Mouse (Mus musculus) MEL (cell line): ENCODE results near the gene Abcg2. TPM values are rescaled to one million over a fixed set of nuclear protein-coding genes. Genes with fewer than 3 reads are reported as not detected.

ENCODE experiments used
- DNase-seq: peaks from one replicate; pipeline ENCODE4 v3.0.0; 2011; ENCODE audit warnings: low read depth, low spot score
- H3K27ac ChIP-seq: 2 replicates; pipeline ENCODE4 v1.5.1; 2012; ENCODE audit warnings: low read depth, mild to moderate bottlenecking, control low read depth, low read length, moderate library complexity; ENCODE audit not compliant: control insufficient read depth
- H3K27me3 ChIP-seq, 2 experiments: fragments of 150-350 bp in 1 of 2; sonication (generic) in 1 of 2; 2 replicates each; pipeline ENCODE4 v1.6.1; 2012; ENCODE audit warnings: low read length in 2 of 2, mild to moderate bottlenecking in 2 of 2, improper control_type of control experiment in 1 of 2, moderate library complexity in 1 of 2; ENCODE audit not compliant: insufficient read depth in 2 of 2, control insufficient read depth in 1 of 2
- H3K36me3 ChIP-seq, 2 experiments: 2 replicates each; pipeline ENCODE4 v1.6.1; 2012 to 2014; ENCODE audit warnings: low read length in 2 of 2, improper control_type of control experiment in 1 of 2, inconsistent platforms in 1 of 2, mild to moderate bottlenecking in 1 of 2; ENCODE audit not compliant: insufficient read depth in 2 of 2, control insufficient read depth in 1 of 2
- H3K4me1 ChIP-seq, 2 experiments: fragments of 150-350 bp in 1 of 2; sonication (generic) in 1 of 2; 2 replicates each; pipeline ENCODE4 v1.6.1; 2012; ENCODE audit warnings: low read length in 2 of 2, improper control_type of control experiment in 1 of 2, mild to moderate bottlenecking in 1 of 2; ENCODE audit not compliant: insufficient read depth in 2 of 2, control insufficient read depth in 1 of 2
- H3K4me3 ChIP-seq, 2 experiments: fragments of 150-350 bp in 1 of 2; sonication (generic) in 1 of 2; 2 replicates each; pipeline ENCODE4 v1.5.1; 2012; ENCODE audit warnings: low read depth in 2 of 2, low read length in 2 of 2, mild to moderate bottlenecking in 2 of 2, moderate library complexity in 2 of 2, control low read depth in 1 of 2, improper control_type of control experiment in 1 of 2; ENCODE audit not compliant: control insufficient read depth in 1 of 2, insufficient read depth in 1 of 2
- H3K79me2 ChIP-seq: 2 replicates; pipeline ENCODE4 v1.6.1; 2012; ENCODE audit warnings: mild to moderate bottlenecking, low read length, moderate library complexity; ENCODE audit not compliant: control insufficient read depth, poor library complexity, insufficient read depth
- H3K9ac ChIP-seq: 2 replicates; pipeline ENCODE4 v1.6.1; 2012; ENCODE audit warnings: low read depth, mild to moderate bottlenecking, control low read depth, low read length, moderate library complexity; ENCODE audit not compliant: control insufficient read depth, poor library complexity, severe bottlenecking
- H3K9me3 ChIP-seq: fragments of 150-350 bp; sonication (generic); replicated peaks from 2 replicates; pipeline ENCODE4 v1.6.1; 2012; ENCODE audit warnings: mild to moderate bottlenecking, low read length, improper control_type of control experiment, moderate library complexity; ENCODE audit not compliant: insufficient read depth
- BHLHE40 ChIP-seq: IDR thresholded peaks from 2 replicates; pipeline ENCODE4 v1.6.1; 2012; ENCODE audit warnings: low read depth, mild to moderate bottlenecking, inconsistent platforms, low read length, improper control_type of control experiment, borderline replicate concordance
- CHD2 ChIP-seq: IDR thresholded peaks from 2 replicates; pipeline ENCODE4 v1.6.1; 2011; ENCODE audit warnings: low read length, improper control_type of control experiment
- CTCF ChIP-seq, 3 experiments: IDR thresholded peaks in 2 of 3; conservative IDR thresholded peaks in 1 of 3; 2 replicates each; pipeline ENCODE4 v1.5.1; 2011 to 2012; ENCODE audit warnings: low read length in 3 of 3, low read depth in 2 of 3, mild to moderate bottlenecking in 2 of 3, improper control_type of control experiment in 1 of 3, inconsistent platforms in 1 of 3, mixed read lengths in 1 of 3, moderate library complexity in 1 of 3; ENCODE audit not compliant: control insufficient read depth in 1 of 3, insufficient read depth in 1 of 3, poor library complexity in 1 of 3, severe bottlenecking in 1 of 3
- E2F4 ChIP-seq: IDR thresholded peaks from 2 replicates; pipeline ENCODE4 v1.6.1; 2011; ENCODE audit warnings: low read depth, low read length, improper control_type of control experiment, borderline replicate concordance
- ELF1 ChIP-seq: IDR thresholded peaks from 2 replicates; pipeline ENCODE4 v1.6.1; 2014; ENCODE audit warnings: low read depth, mild to moderate bottlenecking, inconsistent platforms, low read length, improper control_type of control experiment, moderate library complexity
- EP300 ChIP-seq, 2 experiments: IDR thresholded peaks; 2 replicates each; pipeline ENCODE4 v1.6.1; 2011; ENCODE audit warnings: improper control_type of control experiment in 2 of 2, low read length in 2 of 2, low read depth in 1 of 2, mild to moderate bottlenecking in 1 of 2
- GABPA ChIP-seq: IDR thresholded peaks from 2 replicates; pipeline ENCODE4 v1.6.1; 2012; ENCODE audit warnings: low read depth, mild to moderate bottlenecking, inconsistent platforms, low read length, improper control_type of control experiment, moderate library complexity
- GATA1 ChIP-seq: IDR thresholded peaks from 2 replicates; pipeline ENCODE4 v1.6.1; 2011; ENCODE audit warnings: low read depth, low read length, improper control_type of control experiment
- HCFC1 ChIP-seq: IDR thresholded peaks from 2 replicates; pipeline ENCODE4 v1.6.1; 2012; ENCODE audit warnings: low read depth, mild to moderate bottlenecking, inconsistent platforms, low read length, improper control_type of control experiment, moderate library complexity
- JUND ChIP-seq: IDR thresholded peaks from 2 replicates; pipeline ENCODE4 v1.6.1; 2011; ENCODE audit warnings: low read depth, mild to moderate bottlenecking, improper control_type of control experiment, low read length
- MAFK ChIP-seq: IDR thresholded peaks from 2 replicates; pipeline ENCODE4 v1.6.1; 2011; ENCODE audit warnings: low read depth, mild to moderate bottlenecking, low read length, improper control_type of control experiment, borderline replicate concordance
- MAZ ChIP-seq: IDR thresholded peaks from 2 replicates; pipeline ENCODE4 v1.6.1; 2012; ENCODE audit warnings: low read depth, mild to moderate bottlenecking, inconsistent platforms, low read length, improper control_type of control experiment
- MEF2A ChIP-seq: IDR thresholded peaks from 2 replicates; pipeline ENCODE4 v1.6.1; 2014; ENCODE audit warnings: low read depth, mild to moderate bottlenecking, inconsistent platforms, low read length, improper control_type of control experiment; ENCODE audit not compliant: poor library complexity, insufficient replicate concordance, severe bottlenecking; ENCODE audit errors: extremely low read depth
- MXI1 ChIP-seq: IDR thresholded peaks from 2 replicates; pipeline ENCODE4 v1.6.1; 2011; ENCODE audit warnings: mild to moderate bottlenecking, low read depth, low read length, improper control_type of control experiment
- MYB ChIP-seq: IDR thresholded peaks from 2 replicates; pipeline ENCODE4 v1.6.1; 2011; ENCODE audit warnings: mild to moderate bottlenecking, low read depth, low read length, improper control_type of control experiment
- MYC ChIP-seq: IDR thresholded peaks from 2 replicates; pipeline ENCODE4 v1.6.1; 2011; ENCODE audit warnings: low read depth, mild to moderate bottlenecking, low read length, improper control_type of control experiment, moderate library complexity
- NELFE ChIP-seq: IDR thresholded peaks from 2 replicates; pipeline ENCODE4 v1.6.1; 2011; ENCODE audit warnings: low read depth, low read length, improper control_type of control experiment
- NRF1 ChIP-seq: IDR thresholded peaks from 2 replicates; pipeline ENCODE4 v1.6.1; 2014; ENCODE audit warnings: low read depth, mild to moderate bottlenecking, inconsistent platforms, low read length, improper control_type of control experiment, moderate library complexity; ENCODE audit not compliant: poor library complexity, insufficient read depth, severe bottlenecking
- POLR2AphosphoS2 ChIP-seq: IDR thresholded peaks from 2 replicates; pipeline ENCODE4 v1.6.1; 2011; ENCODE audit warnings: low read length, improper control_type of control experiment
- POLR2AphosphoS5 ChIP-seq: IDR thresholded peaks from 2 replicates; pipeline ENCODE4 v1.6.1; 2012; ENCODE audit warnings: low read depth, borderline replicate concordance, mild to moderate bottlenecking, inconsistent platforms, low read length, moderate library complexity, mixed read lengths
- SMC3 ChIP-seq: IDR thresholded peaks from 2 replicates; pipeline ENCODE4 v1.6.1; 2011; ENCODE audit warnings: low read depth, low read length, improper control_type of control experiment
- TAL1 ChIP-seq: IDR thresholded peaks from 2 replicates; pipeline ENCODE4 v1.6.1; 2012; ENCODE audit warnings: mild to moderate bottlenecking, inconsistent platforms, low read length, moderate library complexity, mixed read lengths
- TBP ChIP-seq: IDR thresholded peaks from 2 replicates; pipeline ENCODE4 v1.8.0; 2011; ENCODE audit warnings: low read depth, low read length, improper control_type of control experiment
- TCF12 ChIP-seq: IDR thresholded peaks from 2 replicates; pipeline ENCODE4 v1.6.1; 2014; ENCODE audit warnings: low read depth, mild to moderate bottlenecking, inconsistent platforms, low read length, improper control_type of control experiment, moderate library complexity
- USF1 ChIP-seq: IDR thresholded peaks from 2 replicates; pipeline ENCODE4 v1.6.1; 2014; ENCODE audit warnings: low read depth, mild to moderate bottlenecking, inconsistent platforms, low read length, improper control_type of control experiment, moderate library complexity
- USF2 ChIP-seq, 2 experiments: IDR thresholded peaks; 2 replicates each; pipeline ENCODE4 v1.6.1; 2011 to 2012; ENCODE audit warnings: improper control_type of control experiment in 2 of 2, low read length in 2 of 2, borderline replicate concordance in 1 of 2, inconsistent platforms in 1 of 2, low read depth in 1 of 2, mild to moderate bottlenecking in 1 of 2; ENCODE audit not compliant: insufficient read depth in 1 of 2
- ZC3H11A ChIP-seq: IDR thresholded peaks from 2 replicates; pipeline ENCODE4 v1.6.1; 2012; ENCODE audit warnings: low read depth, mild to moderate bottlenecking, inconsistent platforms, low read length, improper control_type of control experiment
- polyA plus RNA-seq, 2 experiments: library from polyadenylated mRNA; stranded (reverse) in 1 of 2; unstranded in 1 of 2; fragments of >175 nt in 1 of 2; fragments of >200 nt in 1 of 2; gene quantifications; 2 replicates each; pipeline versions ENCODE4 v1.2.1 to v1.2.4; 2012; ENCODE audit warnings: low replicate concordance in 2 of 2, low read depth in 1 of 2; ENCODE audit not compliant: insufficient read length in 2 of 2, insufficient read depth in 1 of 2, missing spikeins in 1 of 2
- total RNA-seq: library from RNA; depleted of rRNA; stranded (reverse); fragments of 300-350 nt; gene quantifications from 2 replicates; pipeline ENCODE4 v1.2.3, GENCODE M21; 2012

Abcg2 gene
- total and polyA plus RNA-seq, 3 experiments = 14.4 to 20.9 TPM; not detected in 1

GRCm38 (mm10) chr6:58608422-58608821 is 24.1 kb downstream of the Abcg2 start:
- Histone ChIP-seq H3K36me3 (no peaks in the 10 kb centered on the region), H3K9me3 (no peaks in the 10 kb centered on the region), H3K79me2 (no peaks in the 10 kb centered on the region), H3K4me3 (no peak overlapping the region), H3K27ac (no peak overlapping the region), H3K9ac (no peak overlapping the region), H3K4me1 (no peaks in the 10 kb centered on the region), H3K27me3 (no peaks in the 10 kb centered on the region)
- DNase-seq = no peak
- TF ChIP-seq GABPA (no peak), JUND (no peak), POLR2AphosphoS2 (no peak), EP300 (IDR thresholded peaks at IDR 0.05; ENCODE audit: low read depth in 1 of 2, low read length in 2 of 2) (no peak), TBP (no peak), MXI1 (no peak), ZC3H11A (no peak), E2F4 (no peak), MAZ (no peak), USF2 (IDR thresholded peaks at IDR 0.05; ENCODE audit: borderline replicate concordance in 1 of 2, insufficient read depth in 1 of 2, low read depth in 1 of 2, low read length in 2 of 2) (no peak), USF1 (no peak), CHD2 (no peak), MEF2A (no peak), NRF1 (no peak), CTCF (IDR thresholded peaks at IDR 0.05 in 2 of 3, conservative IDR thresholded peaks at IDR 0.05 in 1 of 3; ENCODE audit: control insufficient read depth in 1 of 3, insufficient read depth in 1 of 3, low read depth in 2 of 3, low read length in 3 of 3, poor library complexity in 1 of 3, severe bottlenecking in 1 of 3) (no peak), SMC3 (no peak)

GRCm38 (mm10) chr6:58609919-58610759 is 25.8 kb downstream of the Abcg2 start:
- Histone ChIP-seq H3K4me1 (no peaks in the 10 kb centered on the region), H3K4me3 (no peak overlapping the region), H3K79me2 (no peaks in the 10 kb centered on the region), H3K27me3 (no peaks in the 10 kb centered on the region), H3K36me3 (no peaks in the 10 kb centered on the region), H3K9me3 (no peaks in the 10 kb centered on the region), H3K9ac (no peak overlapping the region), H3K27ac (no peak overlapping the region)
- DNase-seq = no peak
- TF ChIP-seq MAFK (no peak), MYC (no peak), MYB (no peak), MAZ (no peak), ELF1 (no peak), POLR2AphosphoS5 (no peak), HCFC1 (no peak), TCF12 (no peak), TAL1 (no peak), SMC3 (no peak), CTCF (IDR thresholded peaks at IDR 0.05 in 2 of 3, conservative IDR thresholded peaks at IDR 0.05 in 1 of 3; ENCODE audit: control insufficient read depth in 1 of 3, insufficient read depth in 1 of 3, low read depth in 2 of 3, low read length in 3 of 3, poor library complexity in 1 of 3, severe bottlenecking in 1 of 3) (no peak), BHLHE40 (no peak), POLR2AphosphoS2 (no peak), NELFE (no peak), GATA1 (no peak)
